Mouse (Mus musculus): ENCODE results near the gene Dlx1. TPM values are rescaled to one million over a fixed set of nuclear protein-coding genes. Genes with fewer than 3 reads are reported as not detected.

Gene Dlx1
- polyA plus RNA-seq, 1 experiment = 0.11 TPM

- DNase-seq (ENCODE audit: low spot score) = no peak
Observed at GRCm38 (mm10) chr2:71528714-71529510, 999 bp downstream of the Dlx1 start.

GRCm38 (mm10) chr2:71529511-71530351 is 1.8 kb downstream of the Dlx1 start:
- no peak for DNase-seq (ENCODE audit: low spot score)

GRCm38 (mm10) chr2:71530391-71531123 is 2.6 kb downstream of the Dlx1 start:
- no peak for DNase-seq (ENCODE audit: low spot score)

GRCm38 (mm10) chr2:71531124-71531590 is 3.2 kb downstream of the Dlx1 start:
- DNase-seq (ENCODE audit: low spot score) = no peak

GRCm38 (mm10) chr2:71531990-71532970 is 4.4 kb downstream of the Dlx1 start:
- no peak for DNase-seq (ENCODE audit: low spot score)

- DNase-seq (ENCODE audit: low spot score) = no peak
Observed at GRCm38 (mm10) chr2:71533094-71533493, 5.2 kb downstream of the Dlx1 start.

GRCm38 (mm10) chr2:71534242-71535052 is 6.5 kb downstream of the Dlx1 start:
- DNase-seq (ENCODE audit: low spot score) = no peak

- no peak for DNase-seq (ENCODE audit: low spot score)
Observed at GRCm38 (mm10) chr2:71540611-71541417, 12.9 kb downstream of the Dlx1 start.

- no peak for DNase-seq (ENCODE audit: low spot score)
Observed at GRCm38 (mm10) chr2:71541418-71542226, 13.7 kb downstream of the Dlx1 start.

GRCm38 (mm10) chr2:71542227-71542815 is 14.4 kb downstream of the Dlx1 start:
- no peak for DNase-seq (ENCODE audit: low spot score)

GRCm38 (mm10) chr2:71542816-71543301 is 14.9 kb downstream of the Dlx1 start:
- DNase-seq (ENCODE audit: low spot score) = peak; percentile 48

- DNase-seq (ENCODE audit: low spot score) = no peak
Observed at GRCm38 (mm10) chr2:71543531-71543930, 15.6 kb downstream of the Dlx1 start.

- DNase-seq (ENCODE audit: low spot score) = no peak
Observed at GRCm38 (mm10) chr2:71543948-71544347, 16.0 kb downstream of the Dlx1 start.

GRCm38 (mm10) chr2:71544391-71545285 is 16.7 kb downstream of the Dlx1 start:
- DNase-seq (ENCODE audit: low spot score) = no peak

GRCm38 (mm10) chr2:71545401-71545881 is 17.5 kb downstream of the Dlx1 start:
- DNase-seq (ENCODE audit: low spot score) = no peak

- no peak for DNase-seq (ENCODE audit: low spot score)
Observed at GRCm38 (mm10) chr2:71545882-71546639, 18.1 kb downstream of the Dlx1 start.
